Mouse (Mus musculus): ENCODE data around the gene Acbd3. TPM values are rescaled to one million over a fixed set of nuclear protein-coding genes. Genes with fewer than 3 reads are reported as not detected.
A peak's percentile ranks its signal among the peaks of the same experiment; 100 is the strongest.

Gene Acbd3
- polyA plus RNA-seq, 1 experiment from 2014 or later, result 18.5 TPM

- no peaks in the 10 kb centered on the region for H3K9me3 ChIP-seq
- H3K4me3 ChIP-seq, result no peak overlapping the region
- 0 out of 2 replicates have a peak, but pooled peaks cover 6% of the 10 kb centered on the region for H3K4me1 ChIP-seq
- H3K27ac ChIP-seq (replicated peaks), result 0 out of 2 replicates have a peak overlapping the region, but pooled peaks have one; percentile 1
- H3K9ac ChIP-seq, result no peak overlapping the region
- ATAC-seq (ENCODE audit: extremely low read depth, insufficient number of reproducible peaks, low FRiP score, low TSS enrichment), result no peak
- H3K36me3 ChIP-seq, result no peaks in the 10 kb centered on the region
- WGBS, result 44% methylated on average over 3 of the region's 3 CpGs
- H3K4me2 ChIP-seq, result no peak overlapping the region
- H3K27me3 ChIP-seq (replicated peaks), result no peaks in the 10 kb centered on the region
Measured at GRCm38 (mm10) chr1:180783580-180783928, 57.7 kb downstream of the Acbd3 start.

DNA sequence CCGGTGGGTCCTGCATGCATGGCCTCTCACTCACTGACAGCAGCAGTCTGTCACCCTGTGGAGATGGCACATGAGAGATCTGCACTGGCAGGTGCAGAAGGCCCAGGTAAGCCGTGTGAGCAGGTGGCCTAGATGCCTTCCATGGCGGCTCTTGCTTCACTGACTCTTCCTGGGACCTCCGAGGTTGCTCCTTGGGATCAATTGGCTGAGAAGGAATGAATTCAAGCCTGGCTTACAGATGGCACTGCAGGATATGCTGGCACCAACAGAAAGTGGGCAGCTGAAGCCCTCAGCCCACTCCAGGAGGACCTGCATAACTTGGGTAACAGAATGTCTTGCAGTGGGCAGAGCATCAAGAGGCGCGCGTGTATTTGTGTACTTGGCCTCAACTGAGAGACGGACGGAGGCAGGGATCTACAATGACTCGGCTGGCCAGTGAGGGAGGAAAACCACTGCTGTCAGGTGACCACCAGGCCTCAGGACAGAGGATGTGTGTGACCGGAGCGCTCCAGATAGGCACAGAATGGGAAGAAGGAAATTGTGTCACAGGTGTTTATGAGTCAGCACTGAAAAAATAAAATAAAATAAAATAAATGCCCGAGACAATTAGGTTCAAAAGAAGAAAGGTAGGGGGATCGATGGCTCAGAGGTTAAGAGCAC lies 66.1 kb downstream of the Acbd3 start:
- Histone ChIP-seq H3K36me3 (0 out of 2 replicates have a peak, but pooled peaks cover 3% of the 10 kb centered on the region), H3K4me2 (no peak overlapping the region), H3K4me3 (no peak overlapping the region), H3K27ac (replicated peaks) (no peak overlapping the region), H3K9ac (no peak overlapping the region), H3K27me3 (replicated peaks) (0 out of 2 replicates have a peak, but pooled peaks cover 6% of the 10 kb centered on the region), H3K4me1 (peaks cover 10% of the 10 kb centered on the region), H3K9me3 (peaks cover 4% of the 10 kb centered on the region)
- ATAC-seq (ENCODE audit: extremely low read depth, insufficient number of reproducible peaks, low FRiP score, low TSS enrichment), result no peak
- WGBS, result 78% methylated on average over 14 of the region's 14 CpGs

DNA sequence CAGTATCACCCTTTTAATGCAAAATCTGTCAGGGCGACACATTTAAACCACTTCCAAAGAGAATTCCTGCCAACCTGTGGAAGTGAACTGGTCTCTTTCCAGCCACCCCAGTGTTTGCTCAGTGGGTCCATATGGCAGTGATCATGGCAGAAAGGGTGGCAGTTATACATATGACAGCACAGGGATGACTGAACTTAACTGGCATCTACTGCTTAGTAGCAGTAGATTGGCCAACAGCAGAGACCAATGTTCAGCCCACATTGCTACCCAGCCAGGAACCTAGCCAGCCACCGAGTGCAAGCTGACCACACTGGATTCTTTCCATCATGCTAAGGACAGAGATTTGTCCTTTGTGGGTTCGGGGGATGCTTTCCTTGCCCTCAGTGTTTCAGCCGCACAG lies 67.0 kb downstream of the Acbd3 start:
- WGBS, result 78% methylated on average over 4 of the region's 4 CpGs
- Histone ChIP-seq H3K4me2 (0 out of 2 replicates have a peak overlapping the region, but pooled peaks have one; percentile 83), H3K4me3 (no peak overlapping the region), H3K27me3 (replicated peaks) (0 out of 2 replicates have a peak, but pooled peaks cover 6% of the 10 kb centered on the region), H3K36me3 (0 out of 2 replicates have a peak, but pooled peaks cover 4% of the 10 kb centered on the region), H3K9ac (no peak overlapping the region), H3K9me3 (peaks cover 4% of the 10 kb centered on the region), H3K27ac (replicated peaks) (no peak overlapping the region), H3K4me1 (peaks cover 10% of the 10 kb centered on the region)
- ATAC-seq (ENCODE audit: extremely low read depth, insufficient number of reproducible peaks, low FRiP score, low TSS enrichment), result no peak

DNA sequence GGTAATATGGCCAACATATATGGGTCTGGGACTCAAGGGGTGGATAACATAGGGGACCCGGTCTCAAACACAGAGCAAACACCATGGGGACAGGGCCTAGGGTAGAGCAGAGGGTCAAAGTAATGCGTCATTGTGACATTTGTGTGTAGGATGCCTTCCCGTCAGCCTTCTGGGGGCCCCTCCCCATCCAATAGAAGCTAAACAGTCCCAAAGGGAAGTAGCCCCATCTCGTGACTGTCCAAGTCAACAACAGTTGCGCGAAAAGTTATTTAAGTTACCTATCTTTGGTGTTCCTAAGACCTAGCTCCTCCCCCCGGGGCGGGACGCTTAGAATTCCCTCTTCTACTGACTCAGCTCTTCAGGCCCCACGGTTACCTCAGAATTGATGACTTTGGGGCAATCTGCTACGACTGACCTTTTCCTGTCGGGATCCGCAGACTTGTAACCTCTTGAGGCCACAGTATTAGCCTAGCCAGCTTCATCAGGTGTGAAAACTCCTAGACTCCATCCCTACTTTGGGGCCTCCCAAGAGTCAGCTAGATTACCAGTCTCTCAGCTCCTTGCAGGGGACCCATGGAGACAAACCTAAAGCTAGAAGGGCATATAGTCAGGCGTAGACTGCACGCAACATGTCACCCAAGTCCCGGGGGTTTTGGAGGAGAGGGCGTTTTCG lies 67.7 kb downstream of the Acbd3 start:
- ATAC-seq (ENCODE audit: extremely low read depth, insufficient number of reproducible peaks, low FRiP score, low TSS enrichment), result 0 out of 2 replicates have a peak, but pooled peaks have one; percentile 20
- Histone ChIP-seq H3K9ac (peak overlapping the region; percentile 76), H3K4me3 (peak overlapping the region; percentile 52), H3K4me1 (peaks cover 10% of the 10 kb centered on the region), H3K4me2 (peak overlapping the region; percentile 83), H3K27ac (replicated peaks) (no peak overlapping the region), H3K36me3 (peaks cover 4% of the 10 kb centered on the region; the same call in 1 of the 2 replicates), H3K27me3 (replicated peaks) (0 out of 2 replicates have a peak, but pooled peaks cover 6% of the 10 kb centered on the region), H3K9me3 (peaks cover 4% of the 10 kb centered on the region)
- 13% methylated on average over 18 of the region's 18 CpGs for WGBS

DNA sequence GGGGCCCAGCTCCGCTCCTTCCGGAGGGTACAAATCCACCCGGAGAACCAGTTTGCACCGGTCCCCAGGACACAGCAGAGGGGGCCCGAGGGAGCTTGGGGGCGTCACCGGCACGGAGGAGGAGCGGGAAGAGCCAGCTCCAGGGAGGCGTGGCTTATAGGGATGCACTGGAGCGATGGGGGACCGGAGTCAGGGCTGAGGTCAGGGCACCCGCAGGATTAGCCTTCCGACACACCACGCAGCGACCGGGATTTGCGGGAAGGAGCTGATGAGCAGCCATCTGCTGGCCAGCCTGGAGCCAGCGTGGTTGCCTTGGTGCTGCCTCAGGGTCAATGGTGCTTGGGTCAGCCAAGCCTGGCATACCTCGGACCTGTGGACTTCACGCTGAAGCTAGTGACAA lies 68.3 kb downstream of the Acbd3 start:
- peaks cover 4% of the 10 kb centered on the region for H3K9me3 ChIP-seq
- ATAC-seq (ENCODE audit: extremely low read depth, insufficient number of reproducible peaks, low FRiP score, low TSS enrichment), result peak; percentile 78
- 1% methylated on average over 21 of the region's 21 CpGs for WGBS
- 0 out of 2 replicates have a peak, but pooled peaks cover 6% of the 10 kb centered on the region for H3K27me3 ChIP-seq (replicated peaks)
- peaks cover 10% of the 10 kb centered on the region for H3K4me1 ChIP-seq
- no peak overlapping the region for H3K27ac ChIP-seq (replicated peaks)
- peak overlapping the region; percentile 76 for H3K9ac ChIP-seq
- H3K36me3 ChIP-seq, result peaks cover 4% of the 10 kb centered on the region; the same call in 1 of the 2 replicates
- H3K4me2 ChIP-seq, result peak overlapping the region; percentile 83
- peak overlapping the region; percentile 52 for H3K4me3 ChIP-seq

- Histone ChIP-seq H3K4me2 (no peak overlapping the region), H3K27ac (replicated peaks) (no peak overlapping the region), H3K27me3 (replicated peaks) (no peaks in the 10 kb centered on the region), H3K9ac (no peak overlapping the region), H3K9me3 (peaks cover 4% of the 10 kb centered on the region), H3K4me3 (no peak overlapping the region), H3K36me3 (peaks cover 37% of the 10 kb centered on the region), H3K4me1 (peaks cover 17% of the 10 kb centered on the region)
- 93% methylated on average over 5 of the region's 5 CpGs for WGBS
- no peak for ATAC-seq (ENCODE audit: extremely low read depth, insufficient number of reproducible peaks, low FRiP score, low TSS enrichment)
Measured at GRCm38 (mm10) chr1:180798660-180799059, 72.8 kb downstream of the Acbd3 start.

DNA sequence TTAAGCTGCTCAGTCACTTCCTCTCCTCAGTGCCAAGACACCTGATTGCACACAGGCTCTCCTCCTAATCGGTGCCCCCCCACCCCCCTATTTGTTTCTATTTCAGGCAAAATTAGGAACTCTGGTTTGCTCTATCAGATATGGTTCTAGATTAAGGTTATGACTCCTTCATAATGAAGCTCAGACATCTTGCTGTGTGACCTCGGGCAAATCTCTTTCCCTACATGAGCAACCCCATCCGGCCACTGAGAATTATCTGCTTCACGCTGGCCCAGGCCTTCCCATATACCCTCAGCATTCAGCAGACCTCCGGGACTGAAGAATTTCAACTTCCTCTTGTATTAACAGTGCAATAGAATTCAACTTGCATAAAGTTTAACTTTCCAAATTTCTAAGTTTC lies 73.4 kb downstream of the Acbd3 start:
- H3K27ac ChIP-seq (replicated peaks), result no peak overlapping the region
- no peak for ATAC-seq (ENCODE audit: extremely low read depth, insufficient number of reproducible peaks, low FRiP score, low TSS enrichment)
- peaks cover 11% of the 10 kb centered on the region for H3K4me1 ChIP-seq
- H3K27me3 ChIP-seq (replicated peaks), result no peaks in the 10 kb centered on the region
- no peak overlapping the region for H3K4me2 ChIP-seq
- peaks cover 4% of the 10 kb centered on the region for H3K9me3 ChIP-seq
- no peak overlapping the region for H3K9ac ChIP-seq
- 82% methylated on average over 5 of the region's 5 CpGs for WGBS
- H3K4me3 ChIP-seq, result no peak overlapping the region
- peaks cover 43% of the 10 kb centered on the region for H3K36me3 ChIP-seq

- H3K9me3 ChIP-seq, result peaks cover 4% of the 10 kb centered on the region
- H3K27me3 ChIP-seq (replicated peaks), result no peaks in the 10 kb centered on the region
- H3K36me3 ChIP-seq, result peaks cover 50% of the 10 kb centered on the region
- H3K4me3 ChIP-seq, result no peak overlapping the region
- peaks cover 9% of the 10 kb centered on the region for H3K4me1 ChIP-seq
- no peak for ATAC-seq (ENCODE audit: extremely low read depth, insufficient number of reproducible peaks, low FRiP score, low TSS enrichment)
- WGBS, result 95% methylated on average over 5 of the region's 5 CpGs
- H3K4me2 ChIP-seq, result no peak overlapping the region
- H3K9ac ChIP-seq, result no peak overlapping the region
- no peak overlapping the region for H3K27ac ChIP-seq (replicated peaks)
Measured at GRCm38 (mm10) chr1:180800022-180800421, 74.2 kb downstream of the Acbd3 start.

- no peaks in the 10 kb centered on the region for H3K27me3 ChIP-seq (replicated peaks)
- H3K9ac ChIP-seq, result no peak overlapping the region
- no peak overlapping the region for H3K27ac ChIP-seq (replicated peaks)
- WGBS, result 47% methylated on average over 2 of the region's 2 CpGs
- no peak for ATAC-seq (ENCODE audit: extremely low read depth, insufficient number of reproducible peaks, low FRiP score, low TSS enrichment)
- H3K9me3 ChIP-seq, result peaks cover 4% of the 10 kb centered on the region
- peaks cover 9% of the 10 kb centered on the region for H3K4me1 ChIP-seq
- H3K4me3 ChIP-seq, result no peak overlapping the region
- H3K36me3 ChIP-seq, result peaks cover 58% of the 10 kb centered on the region
- H3K4me2 ChIP-seq, result no peak overlapping the region
Measured at GRCm38 (mm10) chr1:180800814-180801213, 75.0 kb downstream of the Acbd3 start.

- H3K4me3 ChIP-seq, result no peak overlapping the region
Measured at GRCm38 (mm10) chr1:180801466-180801994, 75.7 kb downstream of the Acbd3 start.

More at GRCm38 (mm10) chr1:180801466-180801994, 75.7 kb downstream of the Acbd3 start:
- 63% methylated on average over 3 of the region's 3 CpGs for WGBS
- peaks cover 65% of the 10 kb centered on the region for H3K36me3 ChIP-seq
- ATAC-seq (ENCODE audit: extremely low read depth, insufficient number of reproducible peaks, low FRiP score, low TSS enrichment), result no peak
- H3K9me3 ChIP-seq, result peaks cover 4% of the 10 kb centered on the region
- no peak overlapping the region for H3K4me2 ChIP-seq
- H3K27ac ChIP-seq (replicated peaks), result peak overlapping the region; percentile 48
- no peak overlapping the region for H3K9ac ChIP-seq
- H3K4me1 ChIP-seq, result peaks cover 9% of the 10 kb centered on the region
- no peaks in the 10 kb centered on the region for H3K27me3 ChIP-seq (replicated peaks)

All from heart, embryonic 13.5 days (tissue).